Mouse (Mus musculus): ENCODE results near the gene Inafm1.
A peak's percentile ranks its signal among the peaks of the same experiment; 100 is the strongest.

DNA sequence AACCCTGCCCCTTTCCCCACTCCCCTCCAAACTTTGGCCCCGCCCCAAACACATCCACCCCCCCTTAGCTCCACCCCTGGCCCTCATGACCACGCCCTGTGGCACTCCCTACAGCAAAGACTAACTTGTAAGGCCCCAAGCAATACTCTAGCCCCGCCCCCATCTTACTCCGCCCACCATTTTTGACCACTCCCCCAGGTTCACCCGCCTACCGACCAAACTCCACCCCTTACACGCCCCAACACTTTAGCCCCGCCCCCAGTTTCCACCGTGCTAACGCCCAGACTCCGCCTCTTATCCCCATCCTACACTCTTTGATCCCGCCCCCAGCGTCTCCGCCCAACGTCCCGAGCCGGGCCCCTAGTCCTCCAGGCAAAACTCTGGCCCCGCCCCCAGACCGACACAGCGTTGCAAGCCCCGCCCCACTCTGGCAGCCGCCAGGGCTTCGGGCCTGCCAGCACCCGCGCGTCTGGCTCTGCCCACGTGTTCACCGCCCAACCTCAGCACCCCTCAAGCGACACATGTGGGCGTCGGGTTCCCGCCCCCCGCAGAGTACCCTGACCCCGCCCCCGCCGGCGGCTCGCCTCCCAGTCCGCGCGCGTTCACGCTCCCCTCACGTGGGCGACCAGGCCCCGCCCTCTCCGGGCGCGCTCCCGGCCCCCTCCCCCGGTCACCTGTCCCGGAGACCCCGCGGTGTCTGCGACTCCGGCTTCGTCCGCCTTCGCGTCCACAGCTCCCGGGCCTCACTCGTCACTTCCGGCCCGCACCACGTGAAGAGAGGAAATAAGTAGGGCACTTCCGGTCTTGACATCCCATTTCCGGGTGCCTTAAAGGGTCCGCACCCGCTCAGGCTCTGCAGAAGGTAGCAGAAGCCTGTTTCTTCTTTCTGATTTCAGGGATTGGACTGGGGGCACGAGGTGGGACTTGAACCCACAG, 12.9 kb upstream of the Inafm1 start, which contains the start of gene Ccdc9:
- TF ChIP-seq CTCF (conservative IDR thresholded peaks at IDR 0.05; ENCODE audit: insufficient read depth, insufficient read length, low read depth, low read length) (no peak), POLR2A (IDR thresholded peaks at IDR 0.05; ENCODE audit: low read depth, low read length) (peak; percentile 14)

Measured in kidney, adult 2 months (tissue).